Mouse (Mus musculus): ENCODE measurements around the gene Tmem255b.

Tmem255b gene

DNA sequence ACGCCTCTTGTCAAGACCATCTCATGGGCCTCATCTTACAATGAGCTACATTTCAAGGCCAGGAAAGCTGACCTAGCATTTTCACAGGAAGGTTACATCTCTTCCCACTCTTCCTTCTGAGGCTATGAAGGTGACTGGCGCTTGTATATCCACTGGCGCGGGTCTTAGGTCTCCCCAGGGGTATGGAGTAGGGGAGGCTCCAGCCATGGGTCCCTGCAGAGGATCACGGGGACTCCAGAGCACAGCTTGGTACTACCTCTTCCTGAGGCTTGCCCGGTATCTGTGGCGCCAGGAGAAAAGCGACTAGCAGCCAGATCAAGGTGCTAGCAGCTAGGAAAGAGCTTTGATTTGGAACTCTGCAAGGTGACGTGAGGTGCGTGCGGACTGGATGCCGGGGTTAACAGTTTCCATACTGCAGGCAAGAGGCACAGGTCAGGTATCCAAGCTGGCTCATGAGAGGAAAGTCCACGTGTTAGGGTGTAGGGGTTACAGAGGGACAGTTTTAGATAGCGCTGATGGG is 56.6 kb downstream of the Tmem255b start:
- in situ Hi-C loops (cut with MseI, MboI) = no loop called here

DNA sequence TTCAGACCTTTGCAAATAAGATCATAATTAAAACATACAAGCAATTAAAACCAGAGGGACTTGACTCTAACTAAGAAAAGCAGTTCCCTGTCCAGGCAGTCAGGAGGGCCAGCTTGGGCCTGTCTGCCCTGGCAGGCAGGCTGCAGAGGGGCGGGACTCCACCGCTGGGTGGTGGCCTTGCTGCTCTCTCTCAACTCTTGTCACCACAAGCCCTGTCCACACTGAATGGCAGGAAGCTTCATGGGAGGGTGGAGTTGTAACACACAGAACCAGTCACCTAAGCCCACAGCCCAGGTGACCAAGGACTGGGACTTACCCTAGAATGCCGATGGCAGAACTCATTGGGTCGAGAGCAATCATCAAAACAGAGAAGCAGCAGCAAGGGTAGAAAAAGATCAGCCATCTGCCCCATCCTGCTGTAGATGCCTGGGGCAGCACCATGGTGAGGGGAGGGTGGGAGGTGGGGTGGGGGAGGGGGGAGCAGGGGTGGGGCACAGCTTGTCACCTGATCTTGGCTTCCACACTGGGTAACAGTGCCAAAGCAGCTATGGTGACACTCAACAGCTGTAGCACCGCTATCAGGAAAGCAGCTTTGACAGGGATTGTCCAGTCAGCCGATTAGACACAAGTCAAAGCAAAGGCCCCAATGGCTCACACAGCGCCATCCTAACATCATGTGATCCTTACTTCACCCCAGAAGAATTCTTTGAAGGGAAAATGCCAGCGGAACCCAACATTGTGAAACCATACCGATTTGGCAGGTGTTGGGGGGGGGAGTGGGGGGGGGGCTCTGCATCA is 57.4 kb downstream of the Tmem255b start:
- in situ Hi-C loops (cut with MseI, MboI) = no loop called here

DNA sequence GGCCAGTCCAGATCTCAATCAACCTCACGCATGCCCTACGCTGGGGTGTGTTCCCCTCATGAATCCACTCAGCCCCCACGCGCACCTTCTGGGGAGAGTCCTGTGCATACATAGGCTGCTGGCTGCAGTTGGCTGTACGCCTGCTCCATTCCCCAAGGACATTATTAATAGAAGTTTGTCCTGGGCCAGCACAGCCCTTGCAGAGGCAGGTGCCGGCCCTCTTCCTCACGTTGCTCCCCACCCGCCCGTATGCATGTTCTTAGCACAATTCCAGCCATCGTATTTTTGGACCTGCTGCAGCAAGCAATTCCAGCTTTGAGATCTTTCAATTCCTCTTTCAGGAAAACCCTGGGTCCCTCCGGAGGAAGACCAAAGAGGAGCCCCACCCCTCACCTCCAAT is 58.0 kb downstream of the Tmem255b start:
- in situ Hi-C loops (cut with MseI, MboI) = no loop called here

DNA sequence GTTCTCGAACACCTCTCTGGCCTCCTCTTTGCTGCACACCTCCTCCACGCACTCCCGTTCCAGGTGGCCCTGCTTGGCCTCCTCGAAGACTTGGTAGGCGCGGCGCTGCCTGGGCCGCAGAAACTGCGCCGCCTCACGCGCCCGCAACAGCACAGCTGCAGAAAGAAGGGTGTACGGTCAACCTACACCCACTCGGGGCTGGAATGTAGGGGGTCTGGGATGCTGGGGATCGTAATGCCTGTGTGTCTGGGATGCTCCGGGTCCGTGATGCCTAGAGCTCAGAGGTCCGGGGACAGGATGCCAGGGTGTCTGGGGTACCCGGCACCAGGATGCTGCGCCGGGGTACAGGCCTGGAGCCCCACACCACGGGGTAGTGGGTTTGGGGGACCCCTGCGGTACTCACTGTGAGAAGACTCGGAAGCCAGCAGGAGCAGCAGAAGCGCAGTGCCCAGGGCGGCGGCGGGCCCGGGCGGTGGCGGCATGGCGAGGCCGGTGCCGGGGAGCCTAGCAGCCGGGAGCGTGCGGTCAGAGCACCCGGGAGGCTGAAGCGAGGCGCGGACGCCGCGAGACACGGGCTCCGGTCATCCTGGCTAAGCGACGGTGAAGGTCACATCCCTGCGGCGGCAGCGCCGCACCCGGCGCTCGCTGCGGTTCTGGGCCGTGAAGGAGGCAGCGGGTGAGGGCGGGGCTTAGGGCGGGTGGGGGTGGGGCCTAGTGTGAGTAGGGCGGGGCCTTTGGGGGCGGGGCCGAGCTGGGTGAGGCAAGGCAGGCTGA is 59.1 kb downstream of the Tmem255b start, which contains the start of gene Gas6:
Gene Gas6 (minus strand): TSS at position 633 of the 774 bp plus-strand sequence.
- in situ Hi-C loops (cut with MseI, MboI) = no loop called here

DNA sequence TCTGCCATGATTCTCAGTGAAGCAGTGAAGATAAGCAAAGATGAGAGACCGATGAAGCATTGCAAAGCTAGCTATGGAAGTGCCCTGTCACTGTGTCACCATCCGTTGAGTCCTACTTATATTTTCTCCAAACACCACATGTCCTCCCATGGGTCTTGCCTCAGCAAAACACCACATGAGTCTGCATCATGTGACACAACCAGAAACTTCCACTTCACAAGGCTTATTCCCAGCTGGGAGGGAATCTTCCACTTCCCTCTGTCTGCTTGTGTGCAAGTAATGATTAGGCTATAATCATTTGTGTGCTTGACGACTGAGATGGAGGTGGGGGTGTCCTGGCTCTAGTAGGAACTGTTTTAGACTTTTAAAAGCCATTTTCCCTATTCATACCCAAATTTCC is 66.2 kb downstream of the Tmem255b start:
- in situ Hi-C loops (cut with MseI, MboI) = no loop called here

DNA sequence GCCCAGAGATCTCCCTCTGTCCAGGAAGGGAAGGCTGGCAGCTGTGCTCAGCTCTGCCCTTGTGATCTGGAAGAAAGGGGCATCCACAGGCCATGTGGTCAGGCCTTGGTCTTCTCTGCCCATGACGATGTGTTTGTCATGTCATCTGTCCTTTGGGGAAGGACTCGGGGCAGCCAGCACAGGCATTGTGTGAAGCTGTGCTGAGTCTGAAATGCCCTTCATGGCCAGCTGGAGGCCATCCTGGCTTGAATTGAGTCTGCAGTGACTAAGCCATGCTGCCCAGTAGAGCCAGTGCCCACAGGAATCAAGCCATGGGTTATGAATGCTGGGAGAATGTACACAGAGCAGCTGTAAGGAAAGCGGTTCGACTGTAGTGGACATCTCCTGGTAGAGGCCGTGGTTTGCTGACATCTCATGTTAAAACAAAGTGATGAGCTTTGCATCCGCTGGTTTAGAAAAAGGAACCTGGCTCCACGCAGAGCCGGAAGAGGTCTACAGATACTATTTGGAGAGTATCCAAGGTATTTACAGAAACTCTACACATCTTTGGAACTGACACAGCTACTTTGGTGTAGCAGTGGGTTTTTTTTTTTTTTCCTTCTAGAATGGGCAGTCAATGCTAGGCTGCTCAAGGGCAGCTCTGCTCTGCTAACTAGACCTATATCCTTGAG is 69.1 kb downstream of the Tmem255b start:
- in situ Hi-C loops (cut with MseI, MboI) = no loop called here

DNA sequence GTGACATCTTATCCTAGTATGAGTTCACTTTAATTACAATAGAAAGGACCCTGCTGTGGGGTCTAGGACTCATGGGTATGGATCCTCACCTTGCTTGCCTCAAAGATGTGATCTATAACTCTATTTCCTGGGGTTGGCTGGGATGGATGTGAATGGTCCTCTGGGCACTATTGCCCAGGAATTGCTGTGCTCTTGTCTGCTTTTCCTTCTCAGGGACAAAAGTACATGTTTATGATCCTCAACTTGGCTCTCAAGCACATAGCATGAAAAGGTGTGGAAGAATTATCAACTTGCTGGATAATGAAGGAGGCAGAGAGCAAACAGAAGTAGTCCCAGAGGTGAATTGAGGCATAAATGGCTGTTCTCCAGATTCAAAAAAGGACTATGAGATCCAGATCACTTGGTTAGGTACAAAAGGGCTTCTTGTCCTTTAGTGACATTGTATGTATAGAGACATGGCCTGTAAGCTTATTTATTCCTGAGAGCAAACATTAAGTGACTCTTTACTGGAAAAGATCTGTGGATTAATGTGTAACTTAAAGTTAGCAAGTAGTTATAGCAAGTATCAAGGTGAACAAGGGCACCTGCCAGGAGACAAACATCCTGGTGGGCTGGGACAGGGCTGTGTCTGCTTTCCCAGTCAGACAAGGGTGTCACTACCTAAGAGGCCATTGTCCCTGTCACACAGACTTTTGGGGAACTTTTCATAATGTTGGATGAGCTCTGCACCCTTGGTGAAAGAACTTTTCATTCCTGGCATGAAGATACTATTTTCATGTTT is 70.1 kb downstream of the Tmem255b start:
- in situ Hi-C loops (cut with MseI, MboI) = no loop called here

DNA sequence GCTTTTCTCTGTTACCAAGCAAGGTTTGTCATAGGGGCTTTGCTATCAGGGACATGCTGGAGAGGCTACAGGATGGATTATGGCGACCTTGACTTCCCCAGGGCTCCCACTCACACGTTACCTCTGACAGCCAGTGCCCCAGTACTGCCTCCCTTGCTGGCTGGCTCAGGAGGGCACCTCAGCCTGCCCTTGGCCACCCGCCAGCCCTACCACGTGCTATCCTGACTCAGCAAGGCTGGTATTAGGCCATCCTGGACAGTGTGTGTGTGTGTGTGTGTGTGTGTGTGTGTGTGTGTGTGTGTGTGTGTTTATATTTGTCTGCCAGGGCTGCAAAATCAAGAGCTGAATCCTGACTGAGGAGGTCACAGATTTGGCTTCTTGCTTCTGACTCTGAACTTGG is 71.9 kb downstream of the Tmem255b start:
- in situ Hi-C loops (cut with MseI, MboI) = no loop called here

DNA sequence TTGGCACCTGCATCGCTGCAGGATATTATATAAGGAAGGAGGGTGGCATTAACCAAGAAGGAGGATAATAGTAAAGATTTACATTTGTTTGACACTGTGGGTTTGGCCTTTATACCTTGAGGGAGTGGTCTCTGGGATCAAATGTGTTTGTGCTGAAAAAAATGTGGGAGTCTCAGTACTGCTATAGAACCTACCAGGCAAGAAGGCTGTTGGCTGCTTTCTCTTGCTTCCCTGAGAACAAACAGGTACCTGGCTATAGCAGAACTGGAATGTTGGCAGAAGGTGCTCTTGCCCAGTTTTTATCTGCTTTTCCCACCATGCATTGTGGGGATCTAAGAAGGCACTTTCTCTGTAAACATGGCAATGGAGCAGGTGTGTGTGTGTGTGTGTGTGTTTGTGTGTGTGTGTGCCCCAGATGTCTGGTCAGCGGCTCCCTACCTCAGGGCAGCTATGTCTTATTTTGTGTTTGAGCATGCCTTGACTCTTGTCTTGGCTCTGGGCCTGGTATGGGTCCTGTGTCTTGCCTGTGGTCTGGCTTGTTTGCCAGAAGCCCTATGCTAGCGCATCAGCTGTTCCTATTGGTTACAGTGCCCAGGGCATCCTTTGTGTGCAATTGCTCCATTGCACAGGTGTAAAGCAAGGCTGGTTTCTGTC is 72.4 kb downstream of the Tmem255b start:
- in situ Hi-C loops (cut with MseI, MboI) = no loop called here

DNA sequence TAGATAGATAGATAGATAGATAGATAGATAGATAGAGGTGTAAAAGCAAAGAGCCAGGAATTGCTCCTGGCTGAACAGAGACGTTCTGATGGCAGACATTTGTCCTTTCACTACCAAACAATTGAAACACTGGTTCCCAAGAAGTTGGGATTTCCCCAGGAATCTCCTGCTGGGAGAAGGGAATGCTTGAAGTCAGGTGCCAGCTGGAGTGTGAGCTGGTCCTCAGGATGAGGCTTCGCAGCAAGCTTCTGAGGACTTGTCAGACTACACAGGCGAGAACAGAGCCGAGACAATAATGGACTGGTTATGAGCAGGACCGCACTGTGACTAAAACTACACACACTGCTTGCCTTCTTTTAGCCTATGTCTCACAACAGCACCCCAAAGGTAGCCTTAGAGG is 77.0 kb downstream of the Tmem255b start:
- in situ Hi-C loops (cut with MseI, MboI) = no loop called here

DNA sequence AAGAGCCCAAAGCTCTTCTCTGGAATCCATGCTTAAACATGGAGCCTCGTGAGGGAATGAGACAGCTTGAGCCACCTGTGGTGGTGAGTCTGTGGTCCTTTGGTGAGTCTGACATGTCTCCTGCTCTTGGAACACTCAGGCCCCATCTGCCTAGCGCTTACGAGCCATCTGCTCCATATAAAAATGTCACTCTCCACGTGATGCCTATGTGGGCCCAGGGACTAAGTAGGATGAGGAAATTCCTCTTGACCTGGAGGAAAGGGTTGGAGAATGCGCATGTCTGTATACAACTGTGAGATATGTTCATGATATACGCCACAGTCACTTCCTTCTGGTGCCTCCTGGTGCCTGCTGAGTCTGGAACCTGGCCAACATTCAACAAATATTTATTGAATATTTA is 77.7 kb downstream of the Tmem255b start:
- in situ Hi-C loops (cut with MseI, MboI) = no loop called here

DNA sequence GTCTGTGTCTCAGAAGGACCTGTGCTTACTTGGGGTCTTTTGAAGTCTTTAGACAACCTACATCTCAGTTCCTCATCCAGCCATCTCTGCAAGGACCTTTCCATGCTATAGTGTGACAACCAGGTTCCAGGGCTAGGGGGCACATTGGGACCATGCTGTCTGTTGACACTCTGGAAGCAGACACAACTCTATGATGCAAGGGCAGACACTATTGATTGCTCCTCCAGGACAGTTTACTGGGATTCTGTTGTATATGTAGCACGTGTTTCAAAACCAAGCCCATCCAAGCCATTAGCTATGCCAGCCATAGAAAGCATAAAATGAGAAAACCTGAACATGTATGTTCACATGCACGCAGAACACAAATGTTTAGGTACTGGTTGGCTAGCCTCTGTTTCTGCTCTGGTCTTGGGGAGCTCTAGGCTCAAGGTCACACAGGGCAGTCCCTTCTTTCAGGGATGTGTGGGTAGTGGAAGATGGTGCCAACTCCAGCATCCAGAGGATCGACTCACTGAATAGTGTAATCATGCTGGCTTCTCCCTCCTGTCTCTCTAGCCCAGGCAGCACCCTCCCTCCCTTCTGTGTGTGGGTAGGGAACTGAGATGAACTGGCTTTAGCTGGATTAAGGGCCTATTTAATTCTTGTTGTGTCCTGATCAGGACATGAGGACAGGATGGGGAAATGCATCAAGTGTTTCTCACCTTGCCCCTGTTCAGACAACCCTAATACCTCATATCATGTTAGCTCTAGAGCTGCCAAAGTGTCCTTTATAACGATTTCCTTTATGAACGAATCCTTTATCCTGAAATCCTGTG is 78.8 kb downstream of the Tmem255b start:
- in situ Hi-C loops (cut with MseI, MboI) = no loop called here

DNA sequence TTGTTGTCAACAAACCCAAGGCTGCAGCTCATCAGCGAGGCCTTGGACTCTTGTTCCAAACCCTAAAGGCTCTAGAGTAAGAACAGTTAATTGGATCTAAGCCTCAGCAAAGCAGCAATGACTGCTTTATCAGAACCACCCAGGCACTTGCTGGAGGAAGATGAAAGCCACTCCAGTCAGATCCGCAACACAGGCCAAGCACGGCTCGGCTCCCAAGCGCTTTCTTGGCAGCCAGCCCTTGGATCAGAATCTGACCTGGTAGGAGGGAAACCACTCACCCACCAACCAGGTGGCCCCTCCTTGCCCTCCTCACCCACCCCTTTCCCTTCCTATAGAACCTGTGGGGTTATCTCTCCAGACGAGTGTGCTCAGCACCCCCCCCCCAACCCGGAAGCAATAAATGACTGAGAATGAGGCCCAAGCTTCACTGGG is 81.0 kb downstream of the Tmem255b start:
- in situ Hi-C loops (cut with MseI, MboI) = no loop called here

DNA sequence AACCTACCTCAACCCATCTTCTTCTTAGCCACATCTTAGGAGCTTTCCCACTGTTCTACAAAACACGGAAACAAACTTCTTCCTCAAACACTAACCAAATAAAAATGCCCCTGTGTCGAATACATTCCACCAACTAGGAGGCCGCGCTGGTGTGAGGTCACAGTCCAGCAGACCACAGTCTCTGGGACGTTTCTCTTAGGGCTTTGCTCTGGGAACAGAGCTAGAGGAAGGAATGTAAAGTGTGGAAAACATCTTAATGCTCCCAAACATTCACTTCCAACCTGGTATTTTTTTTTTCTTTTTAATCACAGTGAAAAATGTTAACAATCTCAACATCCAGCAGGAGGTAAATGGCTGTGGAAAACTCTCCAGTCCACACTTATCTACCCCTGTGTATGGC is 81.7 kb downstream of the Tmem255b start:
- in situ Hi-C loops (cut with MseI, MboI) = no loop called here

DNA sequence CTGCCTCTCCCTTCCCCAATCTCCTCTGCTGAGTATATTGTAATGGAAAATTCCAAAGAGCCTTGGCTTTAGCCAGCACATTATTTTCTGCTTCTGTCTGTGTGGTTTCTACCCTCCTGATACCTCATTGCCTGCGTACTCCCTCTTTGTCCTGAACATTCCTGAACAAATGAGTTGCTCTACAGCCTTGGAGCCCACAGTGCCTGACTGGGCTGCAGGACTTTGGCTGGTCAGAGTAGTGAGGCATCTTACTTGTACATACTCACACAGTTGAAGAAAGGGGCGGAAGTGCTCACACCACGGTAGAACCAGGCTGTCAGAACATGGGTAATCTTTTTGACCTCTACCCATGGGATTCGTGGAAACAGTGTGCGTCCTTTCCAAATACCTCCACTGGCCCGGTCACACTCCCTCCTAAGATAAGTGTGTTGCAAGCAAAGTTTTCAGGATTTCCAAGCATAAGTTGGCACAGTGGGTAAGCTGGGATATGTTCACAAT is 82.3 kb downstream of the Tmem255b start:
- in situ Hi-C loops (cut with MseI, MboI) = no loop called here
